Mouse (Mus musculus): ENCODE measurements at regions not wholly inside any gene's neighbourhood (a gene's known extent, or its start where the extent isn't known, plus 50 kb on each side); places are given as distances from the start of the nearest gene placed in this dataset.
"Not testable (repeated sequence)": the region's sequence is repeated elsewhere in the genome, so short reads cannot be mapped to it uniquely, and the experiment has no call there.

GRCm38 (mm10) chr16:8914183-8914582 is 84.3 kb downstream of the 1810013L24Rik start:
- DNase-seq (ENCODE audit: low spot score): not testable (repeated sequence)

GRCm38 (mm10) chr16:8916091-8916490 is 86.2 kb downstream of the 1810013L24Rik start:
- DNase-seq (ENCODE audit: low spot score): no peak

- DNase-seq (ENCODE audit: low spot score): no peak
Measured at GRCm38 (mm10) chr16:8918741-8919535, 89.0 kb downstream of the 1810013L24Rik start.

- DNase-seq (ENCODE audit: low spot score): no peak
Measured at GRCm38 (mm10) chr16:8924732-8925131, 94.8 kb downstream of the 1810013L24Rik start.

GRCm38 (mm10) chr16:8931961-8932360 is 102.1 kb downstream of the 1810013L24Rik start:
- no peak for DNase-seq (ENCODE audit: low spot score)

GRCm38 (mm10) chr16:8933121-8933520 is 103.2 kb downstream of the 1810013L24Rik start:
- no peak for DNase-seq (ENCODE audit: low spot score)

GRCm38 (mm10) chr16:8936446-8936845 is 106.5 kb downstream of the 1810013L24Rik start:
- no peak for DNase-seq (ENCODE audit: low spot score)

- no peak for DNase-seq (ENCODE audit: low spot score)
Measured at GRCm38 (mm10) chr16:8938516-8938915, 108.6 kb downstream of the 1810013L24Rik start.

GRCm38 (mm10) chr16:8939136-8939535 is 109.2 kb downstream of the 1810013L24Rik start:
- no peak for DNase-seq (ENCODE audit: low spot score)

GRCm38 (mm10) chr16:8944412-8945102 is 114.7 kb downstream of the 1810013L24Rik start:
- no peak for DNase-seq (ENCODE audit: low spot score)

GRCm38 (mm10) chr16:8947846-8948245 is 117.9 kb downstream of the 1810013L24Rik start:
- DNase-seq (ENCODE audit: low spot score): no peak

- no peak for DNase-seq (ENCODE audit: low spot score)
Measured at GRCm38 (mm10) chr16:8951156-8951899, 121.4 kb downstream of the 1810013L24Rik start.

- DNase-seq (ENCODE audit: low spot score): no peak
Measured at GRCm38 (mm10) chr16:8961739-8962138, 131.8 kb downstream of the 1810013L24Rik start.

GRCm38 (mm10) chr16:8993521-8994250 is 163.8 kb downstream of the 1810013L24Rik start:
- no peak for DNase-seq (ENCODE audit: low spot score)

GRCm38 (mm10) chr16:8994521-8994920 is 164.6 kb downstream of the 1810013L24Rik start:
- DNase-seq (ENCODE audit: low spot score): no peak

- no peak for DNase-seq (ENCODE audit: low spot score)
Measured at GRCm38 (mm10) chr16:8997250-8997649, 167.3 kb downstream of the 1810013L24Rik start.

GRCm38 (mm10) chr16:9004012-9004411 is 174.1 kb downstream of the 1810013L24Rik start:
- DNase-seq (ENCODE audit: low spot score): no peak

GRCm38 (mm10) chr16:9005933-9006332 is 176.0 kb downstream of the 1810013L24Rik start:
- no peak for DNase-seq (ENCODE audit: low spot score)

- peak; percentile 10 for DNase-seq (ENCODE audit: low spot score)
Measured at GRCm38 (mm10) chr16:9009361-9010083, 179.6 kb downstream of the 1810013L24Rik start.

- DNase-seq (ENCODE audit: low spot score): no peak
Measured at GRCm38 (mm10) chr16:9011077-9011476, 181.2 kb downstream of the 1810013L24Rik start.

- no peak for DNase-seq (ENCODE audit: low spot score)
Measured at GRCm38 (mm10) chr16:9011691-9012090, 181.8 kb downstream of the 1810013L24Rik start.

All from c-Kit-positive CD71-positive TER-119-positive erythroid progenitor cells, embryonic 14.5 days (primary cell).